Mouse (Mus musculus): ENCODE measurements around the gene Apol6. TPM values are rescaled to one million over a fixed set of nuclear protein-coding genes. Genes with fewer than 3 reads are reported as not detected.
A peak's percentile ranks its signal among the peaks of the same experiment; 100 is the strongest.

The Apol6 gene
- total and polyA plus RNA-seq, 2 experiments from 2014 or later, result 0.11 TPM; not detected in 1

- Histone ChIP-seq H3K4me3 (ENCODE audit: low read depth, low read length) (no peak overlapping the region), H3K4me2 (ENCODE audit: low read depth, low read length) (no peak overlapping the region), H3K9me3 (replicated peaks; ENCODE audit: control insufficient read depth, low read length) (no peaks in the 10 kb centered on the region), H3K9ac (replicated peaks; ENCODE audit: low read depth, low read length) (no peak overlapping the region), H3K27me3 (ENCODE audit: control insufficient read depth, insufficient read depth, low read length) (no peaks in the 10 kb centered on the region), H3K27ac (ENCODE audit: low read depth) (peak overlapping the region; percentile 78), H3K36me3 (replicated peaks; ENCODE audit: control insufficient read depth, insufficient read depth, low read length) (no peaks in the 10 kb centered on the region), H3K4me1 (ENCODE audit: control insufficient read depth, insufficient read depth) (peaks cover 3% of the 10 kb centered on the region; the same call in 1 of the 2 replicates)
- peak; percentile 75 for ATAC-seq (ENCODE audit: insufficient read depth, low read depth)
- DNase-seq (ENCODE audit: low spot score), result peak; percentile 70
- 47% methylated on average over 3 of the region's 3 CpGs for WGBS
- TF ChIP-seq CTCF (IDR thresholded peaks at IDR 0.05; ENCODE audit: low read depth), result no peak
- TF ChIP-seq EP300 (IDR thresholded peaks at IDR 0.05; ENCODE audit: low read depth), result no peak
Measured at GRCm38 (mm10) chr15:77069019-77069418, 24.5 kb downstream of the Apol6 start.

- no peak for TF ChIP-seq CTCF (IDR thresholded peaks at IDR 0.05; ENCODE audit: low read depth)
- no peak for TF ChIP-seq EP300 (IDR thresholded peaks at IDR 0.05; ENCODE audit: low read depth)
- no peak overlapping the region for H3K4me3 ChIP-seq (ENCODE audit: low read depth, low read length)
- H3K9me3 ChIP-seq (replicated peaks; ENCODE audit: control insufficient read depth, low read length), result no peaks in the 10 kb centered on the region
- 89% methylated on average over 11 of the region's 11 CpGs for WGBS
- no peak overlapping the region for H3K27ac ChIP-seq (ENCODE audit: low read depth)
- H3K36me3 ChIP-seq (replicated peaks; ENCODE audit: control insufficient read depth, insufficient read depth, low read length), result peaks cover 6% of the 10 kb centered on the region; the same call in 1 of the 2 replicates
- no peak overlapping the region for H3K4me2 ChIP-seq (ENCODE audit: low read depth, low read length)
- ATAC-seq (ENCODE audit: insufficient read depth, low read depth), result no peak
- peaks cover 3% of the 10 kb centered on the region; the same call in 1 of the 2 replicates for H3K4me1 ChIP-seq (ENCODE audit: control insufficient read depth, insufficient read depth)
- H3K27me3 ChIP-seq (ENCODE audit: control insufficient read depth, insufficient read depth, low read length), result no peaks in the 10 kb centered on the region
- DNase-seq (ENCODE audit: low spot score), result no peak
- no peak overlapping the region for H3K9ac ChIP-seq (replicated peaks; ENCODE audit: low read depth, low read length)
Measured at GRCm38 (mm10) chr15:77070745-77071268, 26.3 kb downstream of the Apol6 start.

GRCm38 (mm10) chr15:77071501-77071900 lies 27.0 kb downstream of the Apol6 start:
- H3K4me1 ChIP-seq (ENCODE audit: control insufficient read depth, insufficient read depth), result peaks cover 3% of the 10 kb centered on the region; the same call in 1 of the 2 replicates
- peaks cover 8% of the 10 kb centered on the region; the same call in 1 of the 2 replicates for H3K36me3 ChIP-seq (replicated peaks; ENCODE audit: control insufficient read depth, insufficient read depth, low read length)
- H3K27ac ChIP-seq (ENCODE audit: low read depth), result no peak overlapping the region
- H3K9me3 ChIP-seq (replicated peaks; ENCODE audit: control insufficient read depth, low read length), result no peaks in the 10 kb centered on the region
- H3K9ac ChIP-seq (replicated peaks; ENCODE audit: low read depth, low read length), result no peak overlapping the region
- H3K27me3 ChIP-seq (ENCODE audit: control insufficient read depth, insufficient read depth, low read length), result no peaks in the 10 kb centered on the region
- H3K4me2 ChIP-seq (ENCODE audit: low read depth, low read length), result peak overlapping the region; percentile 13; the same call in 1 of the 2 replicates
- no peak overlapping the region for H3K4me3 ChIP-seq (ENCODE audit: low read depth, low read length)
- 18% methylated on average over 10 of the region's 10 CpGs for WGBS
- DNase-seq (ENCODE audit: low spot score) (no peak), ATAC-seq (ENCODE audit: insufficient read depth, low read depth) (no peak)
- no peak for TF ChIP-seq EP300 (IDR thresholded peaks at IDR 0.05; ENCODE audit: low read depth)
- TF ChIP-seq CTCF (IDR thresholded peaks at IDR 0.05; ENCODE audit: low read depth), result peak; percentile 44

DNA sequence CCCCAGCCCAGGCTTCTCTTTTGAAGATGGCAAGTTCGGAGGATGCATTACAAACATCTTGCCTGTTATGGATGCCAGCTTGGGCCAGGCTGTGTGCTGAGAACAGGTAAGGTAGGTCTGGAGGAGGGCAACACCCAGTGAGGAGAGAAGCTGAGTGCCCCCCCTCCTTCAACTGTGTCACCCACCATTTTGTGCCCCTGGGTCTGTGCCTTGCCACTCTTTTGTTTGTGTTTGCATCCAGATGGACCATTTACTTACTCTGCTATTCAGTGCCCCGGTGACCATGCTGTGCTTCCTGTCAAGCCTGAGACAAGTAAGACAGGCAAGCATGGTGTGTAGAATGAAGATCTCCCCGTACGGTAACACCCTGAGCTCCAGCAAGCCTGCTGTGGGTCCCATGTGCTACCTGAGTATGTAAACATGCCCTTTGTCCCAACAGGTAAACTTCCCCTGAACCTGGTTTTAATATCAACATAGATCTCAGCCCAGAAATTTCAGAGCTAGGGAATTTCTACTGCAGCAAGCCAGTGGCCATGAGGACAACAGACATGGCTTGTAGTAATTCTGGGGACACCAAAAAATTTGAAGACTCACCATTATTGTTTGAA lies 28.1 kb downstream of the Apol6 start:
- WGBS, result 84% methylated on average over 4 of the region's 4 CpGs

DNA sequence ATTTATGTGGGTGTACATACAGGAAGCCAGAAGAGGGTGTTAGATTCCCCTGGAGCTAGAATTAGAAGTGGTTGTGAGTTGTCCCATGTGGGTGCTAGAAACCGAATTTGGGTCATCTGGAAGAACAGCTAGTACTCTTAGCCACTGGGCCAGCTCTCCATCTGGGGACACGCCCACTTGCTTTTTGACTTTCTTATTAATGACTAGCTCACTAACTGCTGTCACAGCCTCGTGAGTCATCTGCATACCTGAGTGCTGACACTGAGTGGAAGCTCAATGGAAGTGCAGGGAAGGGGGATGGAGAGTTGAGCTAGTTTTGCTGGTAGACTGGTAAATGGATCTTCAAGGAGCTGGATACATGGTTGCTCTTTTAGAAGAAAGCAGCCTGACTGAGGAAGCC lies 32.0 kb downstream of the Apol6 start:
- no peak for DNase-seq (ENCODE audit: low spot score)
- Histone ChIP-seq H3K36me3 (replicated peaks; ENCODE audit: control insufficient read depth, insufficient read depth, low read length) (peaks cover 41% of the 10 kb centered on the region), H3K9ac (replicated peaks; ENCODE audit: low read depth, low read length) (no peak overlapping the region), H3K9me3 (replicated peaks; ENCODE audit: control insufficient read depth, low read length) (no peaks in the 10 kb centered on the region), H3K27ac (ENCODE audit: low read depth) (no peak overlapping the region), H3K4me2 (ENCODE audit: low read depth, low read length) (no peak overlapping the region), H3K4me3 (ENCODE audit: low read depth, low read length) (no peak overlapping the region), H3K27me3 (ENCODE audit: control insufficient read depth, insufficient read depth, low read length) (no peaks in the 10 kb centered on the region), H3K4me1 (ENCODE audit: control insufficient read depth, insufficient read depth) (peaks cover 10% of the 10 kb centered on the region; the same call in 1 of the 2 replicates)
- ATAC-seq (ENCODE audit: insufficient read depth, low read depth), result no peak
- TF ChIP-seq EP300 (IDR thresholded peaks at IDR 0.05; ENCODE audit: low read depth), result no peak
- no peak for TF ChIP-seq CTCF (IDR thresholded peaks at IDR 0.05; ENCODE audit: low read depth)
- WGBS, result 86% methylated on average over 3 of the region's 3 CpGs

More for the DNA sequence above, 28.1 kb downstream of the Apol6 start:
- DNase-seq (ENCODE audit: low spot score) (no peak), ATAC-seq (ENCODE audit: insufficient read depth, low read depth) (no peak)
- H3K27ac ChIP-seq (ENCODE audit: low read depth), result no peak overlapping the region
- H3K4me1 ChIP-seq (ENCODE audit: control insufficient read depth, insufficient read depth), result peaks cover 3% of the 10 kb centered on the region; the same call in 1 of the 2 replicates
- no peak overlapping the region for H3K9ac ChIP-seq (replicated peaks; ENCODE audit: low read depth, low read length)
- no peaks in the 10 kb centered on the region for H3K9me3 ChIP-seq (replicated peaks; ENCODE audit: control insufficient read depth, low read length)
- no peak overlapping the region for H3K4me2 ChIP-seq (ENCODE audit: low read depth, low read length)
- TF ChIP-seq CTCF (IDR thresholded peaks at IDR 0.05; ENCODE audit: low read depth) (no peak), EP300 (IDR thresholded peaks at IDR 0.05; ENCODE audit: low read depth) (no peak)
- H3K4me3 ChIP-seq (ENCODE audit: low read depth, low read length), result no peak overlapping the region
- H3K27me3 ChIP-seq (ENCODE audit: control insufficient read depth, insufficient read depth, low read length), result no peaks in the 10 kb centered on the region
- H3K36me3 ChIP-seq (replicated peaks; ENCODE audit: control insufficient read depth, insufficient read depth, low read length), result peaks cover 20% of the 10 kb centered on the region
